Mouse (Mus musculus): ENCODE data around the gene Zfp27. TPM values are rescaled to one million over a fixed set of nuclear protein-coding genes. Genes with fewer than 3 reads are reported as not detected.

The Zfp27 gene
- total and polyA plus RNA-seq, 3 experiments = 8.4 to 9.7 (median 9.0) TPM

DNA sequence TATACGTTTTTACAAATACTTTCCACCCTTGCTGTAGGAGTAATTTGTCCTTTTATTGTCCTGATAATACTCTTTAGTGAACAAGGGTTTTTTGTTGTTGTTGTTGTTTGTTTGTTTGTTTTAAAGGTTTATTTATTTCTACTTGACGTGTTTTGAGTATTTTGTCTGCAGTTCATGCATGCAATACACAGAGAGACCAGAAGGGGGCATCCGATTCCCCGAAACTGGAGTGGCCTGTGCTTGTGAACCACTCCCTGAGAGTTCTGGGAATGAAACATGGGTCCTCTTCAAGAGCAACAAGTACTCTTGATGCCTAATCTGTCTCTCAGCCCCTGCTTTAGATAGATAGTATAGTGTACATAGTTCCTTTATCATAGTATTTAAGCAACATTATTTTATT is 48.4 kb upstream of the Zfp27 start:
- Histone ChIP-seq H3K27me3 (replicated peaks) (no peaks in the 10 kb centered on the region), H3K9me3 (replicated peaks; ENCODE audit: low read length) (peaks cover 2% of the 10 kb centered on the region), H3K4me2 (ENCODE audit: insufficient read depth, low read depth, poor library complexity, severe bottlenecking) (peak overlapping the region; percentile 69), H3K9ac (ENCODE audit: insufficient read depth, low read depth) (no peak overlapping the region), H3K4me3 (replicated peaks in 1 of 3; ENCODE audit: low read depth in 2 of 3, low read length in 2 of 3, poor library complexity in 1 of 3) (peak overlapping the region in 1 of 3 experiments; percentile 69), H3K36me3 (replicated peaks in 1 of 2; ENCODE audit: control insufficient read depth in 1 of 2, insufficient read depth in 1 of 2, low read length in 1 of 2) (peaks cover 0 to 14% of the 10 kb centered on the region in 2 experiments), H3K4me1 (ENCODE audit: control insufficient read depth in 1 of 2, insufficient read depth in 2 of 2) (peaks cover 0 to 3% of the 10 kb centered on the region in 2 experiments; a peak in 2 of 4 replicates), H3K79me2 (replicated peaks; ENCODE audit: control insufficient read depth, extremely low read depth, insufficient read depth, poor library complexity, severe bottlenecking) (no peaks in the 10 kb centered on the region), H3K27ac (ENCODE audit: insufficient read depth, low read depth) (no peak overlapping the region)
- peak; percentile 56 for TF ChIP-seq RAD21 (IDR thresholded peaks at IDR 0.05; ENCODE audit: low read depth, low read length)
- TF ChIP-seq BHLHE40 (IDR thresholded peaks at IDR 0.05; ENCODE audit: low read depth, low read length) = 0 out of 2 replicates have a peak, but pooled peaks have one; percentile 14
- TF ChIP-seq CTCF (conservative IDR thresholded peaks at IDR 0.05 in 1 of 2, IDR thresholded peaks at IDR 0.05 in 1 of 2; ENCODE audit: low read depth in 2 of 2, low read length in 2 of 2) = peak; percentile 73 to 74
- peak; percentile 35; the same call in 1 of the 2 replicates for TF ChIP-seq MYC (IDR thresholded peaks at IDR 0.05; ENCODE audit: low read depth, low read length)
- TF ChIP-seq SMC3 (IDR thresholded peaks at IDR 0.05; ENCODE audit: low read depth, low read length) = peak; percentile 57
- no peak for TF ChIP-seq MAZ (IDR thresholded peaks at IDR 0.05; ENCODE audit: low read depth, low read length)
- no peak for TF ChIP-seq GABPA (IDR thresholded peaks at IDR 0.05; ENCODE audit: insufficient replicate concordance, low read depth, low read length)
- peak; percentile 68 for DNase-seq (ENCODE audit: extremely low read depth)
- in situ Hi-C loops (cut with MboI; ENCODE audit: low pct_ligation_motif_present, low pct_unique_long_range_greater_than_20kb, low sequenced_read_pairs) = no loop called here
- dilution Hi-C loops (cut with MboI; ENCODE audit: extremely low pct_ligation_motif_present, extremely low pct_unique_long_range_greater_than_20kb, low sequenced_read_pairs) = no loop called here

DNA sequence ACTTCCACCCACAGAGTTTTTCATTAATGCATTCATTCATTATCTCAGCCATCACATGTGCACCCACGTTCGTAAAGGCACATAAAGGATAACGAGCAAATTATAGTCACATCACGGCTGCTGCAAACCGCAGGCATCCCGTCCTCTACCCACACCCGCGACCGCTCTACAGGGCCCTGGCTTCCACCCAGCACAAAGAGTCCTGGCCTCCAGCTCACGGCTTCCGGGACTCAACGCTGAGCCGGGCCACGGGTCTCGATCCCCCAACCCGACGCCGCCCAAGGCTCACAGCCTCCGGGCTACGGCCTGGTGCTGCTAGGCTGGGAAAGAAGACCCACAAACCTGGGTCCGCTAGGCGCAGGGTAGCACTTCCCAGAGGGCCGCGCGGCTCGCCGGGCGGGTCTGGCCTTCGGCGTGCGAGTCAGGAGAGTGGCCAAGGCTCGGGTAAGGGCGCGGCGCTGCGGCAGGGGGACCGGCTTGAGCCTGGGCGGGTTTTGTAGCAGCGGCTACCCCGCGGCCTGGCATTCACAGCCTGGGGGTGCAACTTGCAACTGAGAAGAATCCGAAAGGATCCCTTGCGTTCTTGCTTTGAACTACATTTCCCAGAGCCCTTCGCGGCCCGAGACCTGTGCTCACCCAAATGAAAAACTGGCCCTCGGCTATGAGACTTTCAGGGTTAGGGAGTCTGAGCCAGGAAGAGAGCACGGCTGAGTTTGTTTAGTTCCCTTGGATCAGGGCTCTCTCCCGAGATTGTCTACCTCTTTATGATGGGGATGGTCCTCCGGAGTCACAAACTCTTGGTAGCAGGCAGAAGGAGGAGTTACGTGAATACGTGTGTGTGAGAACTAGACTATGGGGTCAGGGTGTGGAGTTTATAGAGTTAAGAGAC is 47.4 kb upstream of the Zfp27 start, which contains the start of gene Zfp74:
Gene Zfp74, minus strand, starts transcription at position 577 of the 889 bp plus-strand sequence.
- Histone ChIP-seq H3K4me2 (ENCODE audit: insufficient read depth, low read depth, poor library complexity, severe bottlenecking) (peak within 1 kb of the TSS; percentile 69), H3K36me3 (replicated peaks in 1 of 2; ENCODE audit: control insufficient read depth in 1 of 2, insufficient read depth in 1 of 2, low read length in 1 of 2) (peaks cover 0 to 20% of the 10 kb centered on the region in 2 experiments), H3K9me3 (replicated peaks; ENCODE audit: low read length) (peaks cover 2% of the 10 kb centered on the region), H3K4me1 (ENCODE audit: control insufficient read depth in 1 of 2, insufficient read depth in 2 of 2) (peaks cover 0 to 3% of the 10 kb centered on the region in 2 experiments; a peak in 2 of 4 replicates), H3K79me2 (replicated peaks; ENCODE audit: control insufficient read depth, extremely low read depth, insufficient read depth, poor library complexity, severe bottlenecking) (no peaks in the 10 kb centered on the region), H3K4me3 (replicated peaks in 1 of 3; ENCODE audit: low read depth in 2 of 3, low read length in 2 of 3, poor library complexity in 1 of 3) (peak within 1 kb of the TSS; percentile 63 to 70 (median 69)), H3K27me3 (replicated peaks) (no peaks in the 10 kb centered on the region), H3K9ac (ENCODE audit: insufficient read depth, low read depth) (peak within 1 kb of the TSS; percentile 53), H3K27ac (ENCODE audit: insufficient read depth, low read depth) (peak within 1 kb of the TSS; percentile 61)
- TF ChIP-seq ZNF384 (IDR thresholded peaks at IDR 0.05; ENCODE audit: low read depth, low read length) (no peak), UBTF (IDR thresholded peaks at IDR 0.05; ENCODE audit: low read depth, low read length) (peak; percentile 94), NELFE (IDR thresholded peaks at IDR 0.05; ENCODE audit: low read depth, low read length) (peak; percentile 41; the same call in 1 of the 2 replicates), ELF1 (IDR thresholded peaks at IDR 0.05; ENCODE audit: low read depth, low read length) (peak; percentile 55), BHLHE40 (IDR thresholded peaks at IDR 0.05; ENCODE audit: low read depth, low read length) (peak; percentile 13; the same call in 1 of the 2 replicates), NRF1 (IDR thresholded peaks at IDR 0.05; ENCODE audit: low read depth, low read length) (no peak; the same call in 1 of the 2 replicates), IRF4 (IDR thresholded peaks at IDR 0.05; ENCODE audit: low read depth, low read length) (no peak; the same call in 1 of the 2 replicates), TCF12 (IDR thresholded peaks at IDR 0.05; ENCODE audit: low read depth, low read length) (0 out of 2 replicates have a peak, but pooled peaks have one; percentile 35), MAFK (IDR thresholded peaks at IDR 0.05; ENCODE audit: insufficient replicate concordance, low read length) (no peak), MXI1 (IDR thresholded peaks at IDR 0.05; ENCODE audit: low read depth, low read length) (peak; percentile 53; the same call in 1 of the 2 replicates), ZC3H11A (IDR thresholded peaks at IDR 0.05; ENCODE audit: low read depth, low read length) (no peak), HCFC1 (IDR thresholded peaks at IDR 0.05; ENCODE audit: low read depth, low read length) (peak; percentile 91), POLR2AphosphoS2 (IDR thresholded peaks at IDR 0.05; ENCODE audit: low read depth, low read length) (no peak), SMC3 (IDR thresholded peaks at IDR 0.05; ENCODE audit: low read depth, low read length) (no peak), KAT2A (IDR thresholded peaks at IDR 0.05; ENCODE audit: insufficient replicate concordance, low read length) (peak; percentile 69; the same call in 1 of the 2 replicates), SIN3A (IDR thresholded peaks at IDR 0.05; ENCODE audit: low read length) (peak; percentile 33), CHD2 (IDR thresholded peaks at IDR 0.05; ENCODE audit: low read length) (no peak), MAX (IDR thresholded peaks at IDR 0.05; ENCODE audit: low read length) (no peak), POLR2A (IDR thresholded peaks at IDR 0.05; ENCODE audit: low read depth, low read length) (peak; percentile 80)
- DNase-seq (ENCODE audit: extremely low read depth) = peak; percentile 82
- in situ Hi-C loops (cut with MboI; ENCODE audit: low pct_ligation_motif_present, low pct_unique_long_range_greater_than_20kb, low sequenced_read_pairs) (no loop called here), dilution Hi-C loops (cut with MboI; ENCODE audit: extremely low pct_ligation_motif_present, extremely low pct_unique_long_range_greater_than_20kb, low sequenced_read_pairs) (no loop called here)
